8 mouse cellular contexts compared by ENCODE assay signal in genomic region chr8:94916960-94917324, GRCm38 (mm10). TPM values are rescaled to one million over a fixed set of nuclear protein-coding genes. Genes with fewer than 3 reads are reported as not detected.
A peak's percentile ranks its signal among the peaks of the same experiment; 100 is the strongest.
DNase-seq lines count a peak whose midpoint lies in the region; ATAC-seq and TF ChIP-seq lines count a peak whose summit lies in the region.

No protein-coding gene starts in this region.

- peak overlapping the region; percentile 82 for H3K4me3 ChIP-seq in heart, embryonic 12.5 days
- H3K4me3 ChIP-seq in E14TG2a.4 (replicated peaks; ENCODE audit: low read length) = peak overlapping the region; percentile 95
- peak overlapping the region; percentile 50 for H3K4me3 ChIP-seq in forebrain, embryonic 15.5 days
- H3K4me3 ChIP-seq in liver, embryonic 16.5 days (ENCODE audit: low read depth, low read length) = peak overlapping the region; percentile 72

- 0 out of 2 replicates have a peak, but pooled peaks cover 8% of the 10 kb centered on the region for H3K27me3 ChIP-seq in heart, embryonic 12.5 days (replicated peaks)
- peaks cover 41% of the 10 kb centered on the region for H3K27me3 ChIP-seq in E14TG2a.4 (ENCODE audit: insufficient read depth, low read length)
- H3K27me3 ChIP-seq in forebrain, embryonic 15.5 days = peaks cover 9% of the 10 kb centered on the region; the same call in 1 of the 2 replicates
- peaks cover 40% of the 10 kb centered on the region for H3K27me3 ChIP-seq in liver, embryonic 16.5 days (ENCODE audit: control insufficient read depth, insufficient read depth, low read depth, low read length)

- peak overlapping the region; percentile 74 for H3K4me2 ChIP-seq in heart, embryonic 12.5 days
- H3K4me2 ChIP-seq in forebrain, embryonic 15.5 days (replicated peaks) = peak overlapping the region; percentile 82
- peak overlapping the region; percentile 96 for H3K4me2 ChIP-seq in liver, embryonic 16.5 days (ENCODE audit: low read depth, low read length)

- peak overlapping the region; percentile 38; the same call in 1 of the 2 replicates for H3K27ac ChIP-seq in heart, embryonic 12.5 days (ENCODE audit: poor library complexity, severe bottlenecking)
- no peak overlapping the region for H3K27ac ChIP-seq in forebrain, embryonic 15.5 days (replicated peaks)
- H3K27ac ChIP-seq in liver, embryonic 16.5 days (ENCODE audit: low read length) = no peak overlapping the region

- peak overlapping the region; percentile 80 for H3K9ac ChIP-seq in heart, embryonic 12.5 days
- H3K9ac ChIP-seq in forebrain, embryonic 15.5 days (replicated peaks) = 0 out of 2 replicates have a peak overlapping the region, but pooled peaks have one; percentile 18
- H3K9ac ChIP-seq in liver, embryonic 16.5 days (ENCODE audit: low read depth, low read length) = no peak overlapping the region; the same call in 1 of the 2 replicates

- peaks cover 53% of the 10 kb centered on the region for H3K4me1 ChIP-seq in heart, embryonic 12.5 days (replicated peaks)
- peaks cover 79% of the 10 kb centered on the region for H3K4me1 ChIP-seq in E14TG2a.4 (replicated peaks; ENCODE audit: low read depth, low read length)
- peaks cover 41% of the 10 kb centered on the region for H3K4me1 ChIP-seq in forebrain, embryonic 15.5 days
- H3K4me1 ChIP-seq in liver, embryonic 16.5 days (ENCODE audit: control insufficient read depth, low read depth, low read length) = peaks cover 23% of the 10 kb centered on the region

- ATAC-seq in heart, embryonic 12.5 days (ENCODE audit: insufficient number of reproducible peaks, low FRiP score) = no peak; the same call in 1 of the 2 replicates
- ATAC-seq in forebrain, embryonic 15.5 days (replicated peaks) = no peak
- no peak for ATAC-seq in liver, embryonic 16.5 days (ENCODE audit: low read depth)

- H3K36me3 ChIP-seq in heart, embryonic 12.5 days = peaks cover 12% of the 10 kb centered on the region
- H3K36me3 ChIP-seq in E14TG2a.4 (ENCODE audit: insufficient read depth, low read length) = peaks cover 9% of the 10 kb centered on the region
- no peaks in the 10 kb centered on the region for H3K36me3 ChIP-seq in forebrain, embryonic 15.5 days
- no peaks in the 10 kb centered on the region for H3K36me3 ChIP-seq in liver, embryonic 16.5 days (ENCODE audit: control insufficient read depth, insufficient read depth)

- 5% methylated on average over 10 of the region's 10 CpGs for WGBS in heart, embryonic 12.5 days
- WGBS in forebrain, embryonic 15.5 days = 6% methylated on average over 10 of the region's 10 CpGs
- 10% methylated on average over 10 of the region's 10 CpGs for WGBS in liver, embryonic 16.5 days (ENCODE audit: insufficient replicate concordance)

- intact Hi-C loops in heart, postnatal 14 days (cut with DNase I) = loop anchor here (10.0 kb wide), 1 partner anchor 312 kb away; the partner anchor contains the start of genes Fam192a and Rspry1
- intact Hi-C loops in left cerebral cortex, postnatal 25 days (cut with DNase I) = no loop called here

- DNase-seq in heart, postnatal 14 days = no peak
- no peak for DNase-seq in layer of hippocampus, adult 9-10 months (ENCODE audit: low spot score)
- no peak for DNase-seq in right cerebral cortex, adult 2 months (ENCODE audit: low spot score in 2 of 2)
- no peak for DNase-seq in left cerebral cortex, postnatal 25 days (ENCODE audit: low spot score in 2 of 2)

- H3K9me3 ChIP-seq in heart, embryonic 12.5 days (replicated peaks) = no peaks in the 10 kb centered on the region
- H3K9me3 ChIP-seq in E14TG2a.4 (ENCODE audit: low read length) = no peaks in the 10 kb centered on the region
- no peaks in the 10 kb centered on the region for H3K9me3 ChIP-seq in forebrain, embryonic 15.5 days
- H3K9me3 ChIP-seq in liver, embryonic 16.5 days (replicated peaks; ENCODE audit: control insufficient read depth, low read length) = no peaks in the 10 kb centered on the region

- TF ChIP-seq CTCF in E14TG2a.4 (conservative IDR thresholded peaks at IDR 0.05; ENCODE audit: low read length) = no peak

RNA-seq across cellular contexts. Expression of gene Ccdc102a, which starts 1.0 kb away (rescaled TPM):
- polyA plus RNA-seq in heart, embryonic 12.5 days (2016; fragmentation: Nextera tagmentation; extraction: Ambion mirVana) = 26.2 and 28.2 TPM in 2 replicates
- total RNA-seq in heart, postnatal 14 days (2021) = 10 to 100 TPM; 10.8 to 10.9 TPM
- 5.4 and 5.6 TPM in 2 replicates for polyA plus RNA-seq in forebrain, embryonic 15.5 days (2015; fragmentation: Nextera tagmentation; extraction: Ambion mirVana)
- 1.4 and 1.6 TPM in 2 replicates for polyA plus RNA-seq in liver, embryonic 16.5 days (2015; fragmentation: Nextera tagmentation; extraction: Ambion mirVana)
- 1 to 10 TPM; 1.5 to 1.7 TPM for total RNA-seq in left cerebral cortex, postnatal 25 days (2021)

RNA-seq across cellular contexts. Expression of gene Adgrg5, which starts 6.6 kb away (rescaled TPM):
- 0.09 TPM in 1 of 2 replicates, not detected in the other for polyA plus RNA-seq in heart, embryonic 12.5 days (2016; fragmentation: Nextera tagmentation; extraction: Ambion mirVana)
- total RNA-seq in heart, postnatal 14 days (2021) = under 1 TPM; 0.22 to 0.50 TPM
- 0.27 TPM in 1 of 2 replicates, not detected in the other for polyA plus RNA-seq in forebrain, embryonic 15.5 days (2015; fragmentation: Nextera tagmentation; extraction: Ambion mirVana)
- 0.37 and 0.39 TPM in 2 replicates for polyA plus RNA-seq in liver, embryonic 16.5 days (2015; fragmentation: Nextera tagmentation; extraction: Ambion mirVana)
- not detected for total RNA-seq in left cerebral cortex, postnatal 25 days (2021)

RNA-seq across cellular contexts. Expression of gene Dok4, which starts 40.8 kb away (rescaled TPM):
- polyA plus RNA-seq in heart, embryonic 12.5 days (2016; fragmentation: Nextera tagmentation; extraction: Ambion mirVana) = 53.3 and 54.2 TPM in 2 replicates
- 10 to 100 TPM; 23.3 to 26.5 TPM for total RNA-seq in heart, postnatal 14 days (2021)
- 63.6 and 69.2 TPM in 2 replicates for polyA plus RNA-seq in forebrain, embryonic 15.5 days (2015; fragmentation: Nextera tagmentation; extraction: Ambion mirVana)
- polyA plus RNA-seq in liver, embryonic 16.5 days (2015; fragmentation: Nextera tagmentation; extraction: Ambion mirVana) = 7.8 and 9.4 TPM in 2 replicates
- 10 to 100 TPM; 23.2 to 25.6 TPM for total RNA-seq in left cerebral cortex, postnatal 25 days (2021)

RNA-seq across cellular contexts. Expression of gene Adgrg1, which starts 57.6 kb away (rescaled TPM):
- polyA plus RNA-seq in heart, embryonic 12.5 days (2016; fragmentation: Nextera tagmentation; extraction: Ambion mirVana) = 4.9 and 6.0 TPM in 2 replicates
- total RNA-seq in heart, postnatal 14 days (2021) = 10 to 100 TPM; 59.3 to 73.3 TPM
- 135 and 140 TPM in 2 replicates for polyA plus RNA-seq in forebrain, embryonic 15.5 days (2015; fragmentation: Nextera tagmentation; extraction: Ambion mirVana)
- polyA plus RNA-seq in liver, embryonic 16.5 days (2015; fragmentation: Nextera tagmentation; extraction: Ambion mirVana) = 45.0 and 50.6 TPM in 2 replicates
- total RNA-seq in left cerebral cortex, postnatal 25 days (2021) = 10 to 100 TPM; 67.2 to 94.5 TPM

RNA-seq across cellular contexts. Expression of gene Polr2c, which starts 59.7 kb away (rescaled TPM):
- 122 and 126 TPM in 2 replicates for polyA plus RNA-seq in heart, embryonic 12.5 days (2016; fragmentation: Nextera tagmentation; extraction: Ambion mirVana)
- 10 to 100 TPM; 65.4 to 65.8 TPM for total RNA-seq in heart, postnatal 14 days (2021)
- 150 and 153 TPM in 2 replicates for polyA plus RNA-seq in forebrain, embryonic 15.5 days (2015; fragmentation: Nextera tagmentation; extraction: Ambion mirVana)
- polyA plus RNA-seq in liver, embryonic 16.5 days (2015; fragmentation: Nextera tagmentation; extraction: Ambion mirVana) = 65.7 and 67.0 TPM in 2 replicates
- 10 to 100 TPM; 67.4 to 76.6 TPM for total RNA-seq in left cerebral cortex, postnatal 25 days (2021)
